Mouse (Mus musculus) monocyte, adult 2 months (primary cell): Measurements from ENCODE around the gene Tor4a.

Experiments used
- DNase-seq, 2 experiments: peaks; one replicate each; pipeline ENCODE4 v3.0.0; 2022; ENCODE audit warnings: low spot score in 2 of 2, low read depth in 1 of 2

Gene Tor4a

DNA sequence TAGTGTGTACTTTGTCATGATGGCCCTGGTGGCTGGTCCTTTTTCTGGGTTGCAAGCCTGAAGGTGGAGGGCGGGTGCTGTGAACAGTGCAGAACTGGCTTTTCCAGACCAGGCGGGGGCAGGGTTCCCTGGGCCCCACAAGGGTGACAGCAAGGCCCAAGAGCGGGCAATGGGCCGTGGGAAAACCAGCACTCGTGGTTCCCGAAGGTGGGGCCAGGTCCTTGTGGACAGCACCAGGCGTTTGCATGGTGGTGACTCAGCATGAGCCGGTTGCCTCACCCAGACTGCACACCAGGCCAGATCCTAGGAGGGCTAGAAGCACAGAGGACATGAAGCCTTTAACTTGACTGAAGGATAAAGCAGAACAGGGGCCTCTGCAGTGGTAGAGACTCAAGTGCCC, 24.1 kb downstream of the Tor4a start:
- peak in 1 of 2 experiments; percentile 26 for DNase-seq

DNA sequence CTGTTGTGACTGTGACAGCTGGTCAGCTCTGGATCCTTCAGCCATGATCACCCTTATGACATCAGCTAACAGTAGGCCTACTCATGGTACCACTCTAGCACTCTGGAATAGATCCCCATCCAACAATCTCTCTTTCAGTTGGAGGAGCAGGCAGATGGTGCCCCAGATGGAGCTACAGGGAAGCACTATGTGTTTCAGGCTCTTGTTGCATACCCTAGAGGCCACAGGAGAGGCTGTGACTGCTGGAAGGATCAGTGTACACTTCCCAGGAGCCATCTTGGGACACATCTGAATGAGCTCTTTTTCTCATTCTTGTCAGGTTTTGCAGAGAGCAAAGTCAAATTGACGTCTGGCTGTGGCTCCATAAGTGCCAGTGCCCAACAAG, 24.9 kb downstream of the Tor4a start:
- no peak for DNase-seq

DNA sequence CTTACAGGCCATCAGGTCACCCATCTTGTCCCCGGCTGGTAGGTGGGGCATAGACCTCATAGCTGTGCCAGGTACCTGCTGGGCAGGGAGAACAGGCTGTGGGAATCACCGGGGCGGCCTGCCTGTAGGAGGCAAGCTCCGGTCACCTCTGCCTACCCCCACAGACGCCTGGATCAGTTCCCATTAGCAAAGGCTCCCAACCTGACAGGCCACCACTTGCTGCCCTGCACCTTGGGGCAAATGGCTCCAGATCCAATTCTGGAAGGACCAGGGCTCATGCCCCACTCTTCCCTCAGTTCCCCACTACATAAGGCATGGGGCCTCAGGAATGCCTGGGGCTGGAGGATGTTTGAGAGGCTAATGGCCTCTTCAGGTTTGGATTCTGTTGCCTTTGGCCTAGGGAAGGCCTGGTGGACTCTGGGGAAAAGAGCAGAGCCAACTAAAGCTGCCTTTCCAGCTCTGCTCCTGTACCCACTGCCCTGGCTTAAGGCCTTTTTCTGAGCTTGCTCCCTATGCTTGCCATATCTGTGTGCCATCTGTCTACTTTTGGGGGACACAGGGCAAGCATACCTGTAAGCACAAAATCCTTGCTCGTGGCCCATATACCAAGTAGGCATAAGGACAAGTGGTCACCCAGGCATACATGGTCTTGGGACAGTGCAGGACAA, 25.5 kb downstream of the Tor4a start:
- DNase-seq = no peak

DNA sequence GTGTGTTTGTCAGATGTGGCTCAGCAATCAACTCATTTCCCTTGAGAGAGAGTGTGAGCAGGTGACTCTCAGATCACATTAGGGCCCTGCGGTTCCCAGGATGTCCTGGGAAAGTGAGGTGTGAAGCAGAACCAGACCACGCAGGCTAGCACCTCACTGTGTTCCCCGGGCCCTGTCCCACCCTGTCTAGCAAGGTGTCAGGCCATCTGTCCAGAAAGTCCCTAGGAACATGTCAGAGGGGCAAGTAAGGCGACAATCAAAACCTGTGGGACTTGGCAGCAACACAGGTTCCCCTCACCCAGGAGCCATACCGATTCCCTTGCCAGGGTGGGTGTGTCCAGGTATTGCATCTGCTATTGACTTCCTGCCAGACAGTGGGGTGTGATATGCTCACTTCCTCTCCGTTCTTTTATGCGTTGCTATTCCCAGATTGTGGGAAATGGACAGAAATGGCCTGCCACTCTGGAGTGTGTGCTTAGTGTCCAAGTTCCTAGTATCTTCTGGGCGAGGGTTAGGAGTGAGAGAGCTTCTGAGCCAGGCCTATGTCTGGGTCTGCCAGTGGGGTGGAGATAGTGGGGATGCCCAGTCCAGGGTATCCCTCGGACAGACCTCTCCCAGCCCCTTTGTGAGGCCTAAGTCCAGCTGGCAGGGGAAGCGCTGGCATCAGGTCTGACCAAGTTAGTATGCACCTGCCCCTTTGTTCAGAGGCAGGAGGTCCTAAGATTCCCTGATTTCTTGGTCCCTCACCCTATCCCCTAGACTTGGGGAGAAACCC, 26.2 kb downstream of the Tor4a start:
- DNase-seq = no peak

DNA sequence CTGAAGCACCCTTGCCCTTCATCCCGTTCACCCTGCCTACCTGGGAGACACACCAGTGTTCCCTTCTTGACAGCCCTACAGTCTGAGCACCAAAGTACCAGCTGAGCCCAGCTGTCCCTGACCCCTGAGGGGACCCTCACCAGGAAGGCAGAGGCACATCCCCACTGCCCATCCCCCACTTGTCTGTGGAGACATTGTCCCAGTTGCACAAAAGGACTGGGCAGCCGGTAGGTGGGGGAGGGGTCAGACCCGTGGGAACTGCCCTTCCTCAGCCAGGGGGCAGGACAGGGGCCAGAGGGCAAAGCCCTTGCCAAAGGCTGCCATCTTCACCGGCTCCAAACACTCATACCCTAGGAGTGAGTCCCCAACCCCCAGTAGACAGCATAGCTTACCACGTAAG, 26.9 kb downstream of the Tor4a start:
- DNase-seq = no peak

DNA sequence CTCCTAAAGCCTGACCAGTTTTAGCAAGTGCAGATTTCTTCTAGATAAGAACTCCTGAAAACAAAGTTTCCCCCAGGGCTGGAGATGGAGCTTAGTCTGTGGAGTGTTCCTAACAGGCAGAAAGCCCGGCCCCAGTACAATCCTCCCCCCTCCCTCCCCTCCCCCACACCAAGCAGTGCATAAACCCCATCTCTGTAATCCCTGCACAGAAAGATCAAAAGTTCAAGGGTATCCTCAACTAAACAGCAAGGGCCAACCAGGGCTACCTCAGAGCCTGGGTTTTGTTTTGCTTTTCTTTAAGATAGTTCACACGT, 28.1 kb downstream of the Tor4a start:
- no peak for DNase-seq

DNA sequence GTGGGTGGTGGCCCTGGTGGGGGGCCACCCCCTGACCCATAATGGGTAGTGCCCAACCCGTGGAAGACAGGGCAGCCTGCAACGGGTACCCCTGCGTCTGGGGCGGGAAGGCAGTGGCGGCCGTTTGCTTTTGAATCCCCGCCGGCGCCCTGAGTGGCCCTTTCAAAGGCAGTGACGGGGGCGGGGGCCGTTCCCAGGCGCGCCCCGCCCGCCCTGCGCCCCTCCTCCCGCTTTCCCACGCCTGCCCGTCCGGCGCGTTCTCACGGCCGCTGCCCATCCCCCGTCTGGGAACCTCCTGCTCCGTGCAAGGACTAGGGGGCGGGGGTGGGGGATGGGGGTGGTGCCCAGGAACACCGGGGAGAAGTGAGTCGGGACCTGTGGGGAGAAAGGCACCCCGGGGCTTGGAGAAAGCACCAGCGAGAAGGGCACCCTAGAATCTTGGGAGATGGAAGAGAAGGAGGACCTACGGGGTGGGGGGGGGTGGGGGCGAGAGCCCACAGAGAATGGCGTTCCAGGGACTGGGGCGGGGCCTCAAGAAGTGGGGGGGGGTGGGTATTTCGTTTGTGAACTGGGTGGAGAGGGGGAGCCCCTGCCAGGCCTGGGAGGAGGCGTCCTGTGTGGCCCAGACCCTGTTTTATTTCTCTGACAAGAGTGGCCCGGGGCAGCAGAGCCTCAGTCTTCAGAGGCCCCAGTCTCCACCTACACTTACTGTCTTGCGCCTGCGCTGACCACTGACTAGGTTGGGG, 28.6 kb downstream of the Tor4a start:
- DNase-seq = no peak

DNA sequence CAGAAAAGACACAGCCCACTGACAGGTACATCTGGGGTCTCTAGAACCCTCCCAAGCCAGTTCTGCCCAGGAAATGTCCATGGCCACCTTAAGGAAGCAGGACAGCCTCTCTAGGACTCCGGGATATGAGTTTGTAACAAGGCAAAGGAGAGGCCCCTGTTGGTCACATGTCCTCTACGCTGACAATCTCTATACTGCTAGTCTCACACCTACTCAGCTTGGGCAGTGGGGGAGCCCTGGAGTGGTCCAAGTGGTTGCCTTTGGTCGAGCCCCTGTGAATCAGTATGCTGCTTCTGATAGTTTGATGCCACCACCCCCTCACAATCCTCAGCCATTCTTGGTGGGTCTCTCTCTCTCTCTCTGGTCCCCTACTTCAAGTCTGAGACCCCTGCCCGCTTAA, 29.2 kb downstream of the Tor4a start:
- no peak for DNase-seq

DNA sequence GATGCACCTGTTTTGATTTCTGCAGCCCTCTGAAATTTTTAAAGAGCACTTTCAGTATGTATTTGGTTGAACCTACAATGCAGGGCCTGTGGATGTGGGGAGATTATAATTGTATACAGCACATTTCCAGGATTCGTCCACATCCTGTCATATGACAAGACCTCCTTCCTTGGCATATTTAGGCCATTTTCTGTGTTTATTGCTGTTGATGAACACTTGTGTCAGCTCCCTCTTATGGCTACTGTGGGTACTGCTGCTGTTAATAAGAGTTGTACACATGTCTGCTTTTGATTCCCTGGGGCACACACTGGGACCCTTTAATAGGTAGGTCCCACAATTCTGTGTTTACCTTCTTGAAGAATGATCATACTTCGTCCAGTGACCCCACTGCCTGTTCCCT, 39.0 kb downstream of the Tor4a start:
- no peak for DNase-seq

DNA sequence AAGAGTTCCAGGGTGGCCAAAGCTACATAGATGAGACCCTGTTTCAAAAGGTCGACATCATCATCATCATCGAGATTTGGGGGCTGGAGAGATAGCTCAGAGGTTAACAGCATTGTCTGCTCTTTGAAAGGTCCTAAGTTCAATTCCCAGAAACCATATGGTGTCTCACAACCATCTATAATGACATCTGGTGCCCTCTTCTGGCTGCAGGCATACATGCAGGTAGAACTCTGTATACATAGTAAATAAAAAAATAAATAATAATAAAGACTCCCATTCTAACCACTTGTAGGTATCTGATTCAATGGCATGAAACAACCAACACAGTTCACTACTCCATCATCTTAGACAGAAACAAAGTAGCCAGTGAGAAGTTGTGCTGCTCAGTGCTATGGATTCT, 39.7 kb downstream of the Tor4a start:
- no peak for DNase-seq

DNA sequence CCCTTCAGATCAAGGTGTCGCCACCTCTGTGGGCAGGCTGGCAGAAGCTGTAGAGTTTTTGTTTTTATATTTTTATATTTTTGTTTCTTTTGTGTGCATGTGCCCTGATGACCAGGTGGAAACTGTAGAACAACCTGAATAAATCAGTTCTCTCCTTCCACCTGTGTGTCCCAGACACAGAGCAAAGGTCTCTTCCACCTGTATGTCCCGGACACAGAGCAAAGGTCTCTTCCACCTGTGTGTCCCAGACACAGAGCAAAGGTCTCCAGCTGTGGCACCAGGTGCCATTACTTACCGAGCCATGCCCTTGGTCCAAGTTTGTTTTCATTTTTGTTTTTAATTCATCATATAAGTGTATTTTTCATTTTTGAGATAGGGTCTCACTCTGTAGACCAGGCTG, 40.5 kb downstream of the Tor4a start:
- DNase-seq = no peak

DNA sequence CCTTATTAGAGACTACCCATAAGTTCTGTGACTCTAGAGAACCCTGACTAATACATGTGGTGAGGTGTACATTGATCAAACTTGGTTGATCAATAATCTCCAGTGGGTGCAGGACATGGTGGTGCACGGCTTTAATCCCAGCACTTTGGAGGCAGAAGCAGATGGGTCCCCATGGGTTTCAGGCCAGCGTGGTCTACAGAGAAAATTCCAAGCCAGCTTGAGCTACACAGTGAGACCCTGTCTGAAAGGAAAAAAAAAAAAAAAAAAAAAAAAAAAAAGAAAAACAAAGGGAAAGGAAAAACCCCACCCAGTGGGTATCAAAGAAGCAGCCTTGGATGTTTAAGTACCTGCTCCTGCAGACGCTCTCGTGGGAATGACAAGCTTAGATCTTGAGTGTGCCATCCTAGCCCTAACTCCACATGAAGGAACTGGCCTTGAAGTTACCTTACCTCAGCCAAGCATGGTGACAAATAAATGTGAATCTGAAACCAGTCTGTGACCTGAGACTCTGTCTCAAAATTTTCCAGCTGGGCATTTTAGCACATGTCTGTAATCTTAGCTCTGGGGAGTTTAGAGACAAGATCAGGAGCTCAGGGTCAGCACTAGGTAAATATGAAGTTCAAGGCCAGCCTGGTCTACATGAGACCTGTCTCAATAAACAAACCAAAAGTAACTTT, 45.3 kb downstream of the Tor4a start:
- no peak for DNase-seq

DNA sequence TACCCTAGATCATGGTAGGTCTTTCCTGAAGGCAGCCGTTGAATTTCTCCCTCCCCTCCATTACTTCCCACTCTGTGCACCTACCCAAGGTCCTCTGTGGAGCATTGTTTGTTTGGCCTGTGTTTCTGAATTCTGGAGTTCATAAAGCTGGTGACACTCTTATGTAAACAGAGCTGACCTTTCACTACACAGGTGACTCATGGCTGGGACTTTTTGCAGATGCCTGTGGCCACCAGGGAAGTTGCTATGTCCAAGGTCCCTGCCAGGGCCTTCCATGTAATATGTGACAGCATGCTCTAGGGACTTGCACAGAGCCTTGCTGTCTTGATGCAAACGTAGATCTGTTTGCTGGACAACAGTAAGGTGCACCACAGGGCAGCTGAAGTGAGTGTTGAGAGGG, 47.0 kb downstream of the Tor4a start:
- DNase-seq = no peak

DNA sequence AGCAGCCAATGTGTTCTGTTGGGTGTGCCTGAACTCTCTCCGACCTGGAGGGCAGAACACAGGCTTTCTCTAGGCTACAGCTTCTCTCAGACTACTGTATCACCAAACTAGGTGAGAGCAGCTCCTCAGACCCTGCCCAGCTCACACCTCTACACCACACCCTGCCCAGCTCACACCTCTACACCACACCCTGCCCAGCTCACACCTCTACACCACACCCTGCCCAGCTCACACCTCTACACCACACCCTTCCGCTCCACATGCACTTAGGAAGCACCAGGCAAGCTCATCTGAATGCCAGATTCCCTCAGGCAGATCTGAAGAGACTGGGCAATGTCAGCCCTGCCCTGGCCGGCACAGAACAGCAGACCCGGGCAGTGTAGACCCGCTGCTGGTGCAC, 48.8 kb downstream of the Tor4a start:
- DNase-seq = no peak

DNA sequence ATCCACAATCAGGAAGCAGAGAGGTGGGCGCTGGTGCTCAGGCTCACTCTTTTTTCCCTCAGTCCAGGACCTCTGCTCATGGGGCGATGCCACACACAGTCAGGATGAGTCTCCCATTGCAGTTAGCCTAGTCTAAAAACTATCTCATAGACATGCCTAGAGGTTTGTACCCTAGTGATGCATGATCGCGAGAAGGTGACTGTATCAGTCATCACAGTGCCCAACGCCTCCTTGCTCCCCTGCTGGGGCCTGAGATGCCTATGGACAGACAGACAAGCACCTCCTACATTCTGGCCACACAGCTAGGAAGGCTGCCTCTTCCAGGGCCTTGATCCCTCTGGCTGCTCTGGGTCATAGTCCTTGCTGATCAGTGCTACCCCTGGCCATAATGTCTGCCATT, 49.3 kb downstream of the Tor4a start:
- no peak for DNase-seq

DNA sequence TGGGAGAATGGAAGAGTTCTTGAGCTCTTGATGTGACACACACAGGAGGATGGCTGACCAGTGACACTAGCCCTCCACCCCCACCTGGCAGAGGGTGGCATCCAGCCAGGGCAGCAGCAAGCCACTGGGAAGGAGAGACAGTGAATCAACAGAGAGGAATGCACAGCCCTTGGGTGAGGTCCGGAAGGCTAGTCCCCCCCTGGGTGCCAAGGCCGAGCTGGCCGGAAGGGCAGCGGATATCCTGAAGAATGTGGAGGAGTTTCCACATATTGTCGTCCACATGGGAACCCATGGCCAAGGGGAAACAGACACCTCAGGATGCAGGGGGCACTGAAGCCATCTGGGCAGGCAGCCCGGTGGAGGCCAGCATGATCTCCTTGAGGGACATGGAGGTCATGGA, 51.3 kb downstream of the Tor4a start:
- DNase-seq = no peak
